Mouse (Mus musculus) spleen, adult 2 months (tissue): ENCODE measurements around the gene Adgrf3.

Source experiments
- CTCF ChIP-seq: fragments of 200-500 bp; IDR thresholded peaks from 2 replicates; pipeline ENCODE4 v1.5.1; 2011; ENCODE audit warnings: mild to moderate bottlenecking, inconsistent platforms; ENCODE audit not compliant: insufficient read depth, insufficient read length, insufficient replicate concordance; ENCODE audit errors: extremely low read depth
- POLR2A ChIP-seq: fragments of 200-500 bp; IDR thresholded peaks from 2 replicates; pipeline ENCODE4 v1.6.1; 2011; ENCODE audit warnings: low read depth, low read length, inconsistent platforms

DNA sequence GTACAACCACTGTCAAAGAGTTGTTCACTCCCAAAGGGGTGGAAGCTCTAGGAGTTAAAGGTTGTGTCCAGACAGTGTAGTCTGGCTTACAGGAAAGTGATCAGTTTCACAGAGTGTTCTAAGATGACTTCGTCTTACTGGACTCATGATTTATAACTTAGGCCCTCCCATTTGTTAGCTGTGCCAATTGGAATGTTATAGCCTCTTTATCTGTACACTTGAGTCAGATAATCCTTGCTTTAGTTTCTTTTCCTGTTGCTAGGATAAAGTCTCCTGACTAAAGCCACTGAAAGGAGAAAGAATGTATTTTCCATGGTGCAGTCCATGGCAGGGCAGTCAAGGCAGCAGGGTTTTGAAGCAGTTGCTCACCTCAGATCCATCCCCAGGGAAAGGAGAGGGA, 36.9 kb upstream of the Adgrf3 start:
- TF ChIP-seq POLR2A (no peak), CTCF (no peak)
